Mouse (Mus musculus): ENCODE data around the gene Gm20532. TPM values are rescaled to one million over a fixed set of nuclear protein-coding genes. Genes with fewer than 3 reads are reported as not detected.

Gm20532 gene
- polyA plus RNA-seq, 1 experiment from 2014 or later, result not detected

GRCm38 (mm10) chr2:26594934-26595724, 8.7 kb downstream of the Gm20532 start:
- peak; percentile 11 for ATAC-seq (ENCODE audit: insufficient number of reproducible peaks, insufficient read depth, low FRiP score, low read depth)
- H3K4me1 ChIP-seq (ENCODE audit: control insufficient read depth in 2 of 2, insufficient read depth in 2 of 2, low read length in 2 of 2), result no peaks in the 10 kb centered on the region
- H3K4me2 ChIP-seq (ENCODE audit: low read length), result no peak overlapping the region
- no peaks in the 10 kb centered on the region for H3K9me3 ChIP-seq (ENCODE audit: control insufficient read depth, low read length)
- H3K4me3 ChIP-seq (ENCODE audit: control insufficient read depth in 1 of 2, insufficient read depth in 1 of 2, low read depth in 1 of 2, low read length in 2 of 2), result no peak overlapping the region
- peaks cover 44% of the 10 kb centered on the region for H3K36me3 ChIP-seq (ENCODE audit: control insufficient read depth, insufficient read depth, low read length)
- 60% methylated on average over 6 of the region's 6 CpGs for WGBS
- no peak overlapping the region for H3K27ac ChIP-seq (replicated peaks in 1 of 2; ENCODE audit: control insufficient read depth in 1 of 2, insufficient read depth in 1 of 2, low read depth in 2 of 2, low read length in 2 of 2)
- no peak overlapping the region for H3K9ac ChIP-seq (ENCODE audit: low read length)
- H3K27me3 ChIP-seq (ENCODE audit: control insufficient read depth, insufficient read depth, low read length), result no peaks in the 10 kb centered on the region

- Histone ChIP-seq H3K27me3 (ENCODE audit: control insufficient read depth, insufficient read depth, low read length) (no peaks in the 10 kb centered on the region), H3K4me1 (ENCODE audit: control insufficient read depth in 2 of 2, insufficient read depth in 2 of 2, low read length in 2 of 2) (no peaks in the 10 kb centered on the region), H3K36me3 (ENCODE audit: control insufficient read depth, insufficient read depth, low read length) (peaks cover 38% of the 10 kb centered on the region), H3K9me3 (ENCODE audit: control insufficient read depth, low read length) (no peaks in the 10 kb centered on the region), H3K4me3 (ENCODE audit: control insufficient read depth in 1 of 2, insufficient read depth in 1 of 2, low read depth in 1 of 2, low read length in 2 of 2) (no peak overlapping the region), H3K27ac (replicated peaks in 1 of 2; ENCODE audit: control insufficient read depth in 1 of 2, insufficient read depth in 1 of 2, low read depth in 2 of 2, low read length in 2 of 2) (0 out of 4 replicates have a peak overlapping the region, but pooled peaks of 1 of the 2 experiments have one; percentile 19), H3K9ac (ENCODE audit: low read length) (no peak overlapping the region), H3K4me2 (ENCODE audit: low read length) (no peak overlapping the region)
- ATAC-seq (ENCODE audit: insufficient number of reproducible peaks, insufficient read depth, low FRiP score, low read depth), result peak; percentile 22; the same call in 1 of the 2 replicates
- 70% methylated on average over 11 of the region's 11 CpGs for WGBS
Measured at GRCm38 (mm10) chr2:26595725-26596435, 9.4 kb downstream of the Gm20532 start.

GRCm38 (mm10) chr2:26596898-26597297, 10.5 kb downstream of the Gm20532 start:
- 80% methylated on average over 3 of the region's 3 CpGs for WGBS
- H3K9ac ChIP-seq (ENCODE audit: low read length), result no peak overlapping the region
- H3K9me3 ChIP-seq (ENCODE audit: control insufficient read depth, low read length), result no peaks in the 10 kb centered on the region
- ATAC-seq (ENCODE audit: insufficient number of reproducible peaks, insufficient read depth, low FRiP score, low read depth), result no peak
- H3K27me3 ChIP-seq (ENCODE audit: control insufficient read depth, insufficient read depth, low read length), result no peaks in the 10 kb centered on the region
- no peak overlapping the region for H3K4me2 ChIP-seq (ENCODE audit: low read length)
- no peak overlapping the region for H3K4me3 ChIP-seq (ENCODE audit: control insufficient read depth in 1 of 2, insufficient read depth in 1 of 2, low read depth in 1 of 2, low read length in 2 of 2)
- H3K4me1 ChIP-seq (ENCODE audit: control insufficient read depth in 2 of 2, insufficient read depth in 2 of 2, low read length in 2 of 2), result no peaks in the 10 kb centered on the region
- peaks cover 36% of the 10 kb centered on the region for H3K36me3 ChIP-seq (ENCODE audit: control insufficient read depth, insufficient read depth, low read length)
- no peak overlapping the region for H3K27ac ChIP-seq (replicated peaks in 1 of 2; ENCODE audit: control insufficient read depth in 1 of 2, insufficient read depth in 1 of 2, low read depth in 2 of 2, low read length in 2 of 2)

GRCm38 (mm10) chr2:26597810-26598209, 11.4 kb downstream of the Gm20532 start:
- ATAC-seq (ENCODE audit: insufficient number of reproducible peaks, insufficient read depth, low FRiP score, low read depth), result no peak
- H3K9ac ChIP-seq (ENCODE audit: low read length), result no peak overlapping the region
- peaks cover 0 to under 1% of the 10 kb centered on the region in 2 experiments; a peak in 2 of 4 replicates for H3K4me1 ChIP-seq (ENCODE audit: control insufficient read depth in 2 of 2, insufficient read depth in 2 of 2, low read length in 2 of 2)
- H3K36me3 ChIP-seq (ENCODE audit: control insufficient read depth, insufficient read depth, low read length), result peaks cover 28% of the 10 kb centered on the region
- no peak overlapping the region for H3K4me2 ChIP-seq (ENCODE audit: low read length)
- H3K27ac ChIP-seq (replicated peaks in 1 of 2; ENCODE audit: control insufficient read depth in 1 of 2, insufficient read depth in 1 of 2, low read depth in 2 of 2, low read length in 2 of 2), result no peak overlapping the region
- H3K4me3 ChIP-seq (ENCODE audit: control insufficient read depth in 1 of 2, insufficient read depth in 1 of 2, low read depth in 1 of 2, low read length in 2 of 2), result no peak overlapping the region
- no peaks in the 10 kb centered on the region for H3K9me3 ChIP-seq (ENCODE audit: control insufficient read depth, low read length)
- WGBS, result 81% methylated on average over 2 of the region's 2 CpGs
- no peaks in the 10 kb centered on the region for H3K27me3 ChIP-seq (ENCODE audit: control insufficient read depth, insufficient read depth, low read length)

- 58% methylated on average over 3 of the region's 3 CpGs for WGBS
Measured at GRCm38 (mm10) chr2:26598462-26598861, 12.0 kb downstream of the Gm20532 start.

GRCm38 (mm10) chr2:26599965-26600364, 13.5 kb downstream of the Gm20532 start:
- Histone ChIP-seq H3K27ac (replicated peaks in 1 of 2; ENCODE audit: control insufficient read depth in 1 of 2, insufficient read depth in 1 of 2, low read depth in 2 of 2, low read length in 2 of 2) (no peak overlapping the region), H3K9ac (ENCODE audit: low read length) (no peak overlapping the region), H3K27me3 (ENCODE audit: control insufficient read depth, insufficient read depth, low read length) (no peaks in the 10 kb centered on the region), H3K36me3 (ENCODE audit: control insufficient read depth, insufficient read depth, low read length) (peaks cover 8% of the 10 kb centered on the region), H3K4me2 (ENCODE audit: low read length) (no peak overlapping the region), H3K4me3 (ENCODE audit: control insufficient read depth in 1 of 2, insufficient read depth in 1 of 2, low read depth in 1 of 2, low read length in 2 of 2) (no peak overlapping the region), H3K4me1 (ENCODE audit: control insufficient read depth in 2 of 2, insufficient read depth in 2 of 2, low read length in 2 of 2) (peaks cover 3 to 12% of the 10 kb centered on the region in 2 experiments), H3K9me3 (ENCODE audit: control insufficient read depth, low read length) (no peaks in the 10 kb centered on the region)
- no peak for ATAC-seq (ENCODE audit: insufficient number of reproducible peaks, insufficient read depth, low FRiP score, low read depth)
- WGBS, result 92% methylated on average over 4 of the region's 4 CpGs

More at GRCm38 (mm10) chr2:26598462-26598861, 12.0 kb downstream of the Gm20532 start:
- no peak for ATAC-seq (ENCODE audit: insufficient number of reproducible peaks, insufficient read depth, low FRiP score, low read depth)
- peaks cover 0 to 7% of the 10 kb centered on the region in 2 experiments; a peak in 3 of 4 replicates for H3K4me1 ChIP-seq (ENCODE audit: control insufficient read depth in 2 of 2, insufficient read depth in 2 of 2, low read length in 2 of 2)
- no peak overlapping the region for H3K9ac ChIP-seq (ENCODE audit: low read length)
- H3K4me2 ChIP-seq (ENCODE audit: low read length), result no peak overlapping the region
- H3K27me3 ChIP-seq (ENCODE audit: control insufficient read depth, insufficient read depth, low read length), result no peaks in the 10 kb centered on the region
- H3K27ac ChIP-seq (replicated peaks in 1 of 2; ENCODE audit: control insufficient read depth in 1 of 2, insufficient read depth in 1 of 2, low read depth in 2 of 2, low read length in 2 of 2), result no peak overlapping the region
- no peak overlapping the region for H3K4me3 ChIP-seq (ENCODE audit: control insufficient read depth in 1 of 2, insufficient read depth in 1 of 2, low read depth in 1 of 2, low read length in 2 of 2)
- peaks cover 21% of the 10 kb centered on the region for H3K36me3 ChIP-seq (ENCODE audit: control insufficient read depth, insufficient read depth, low read length)
- no peaks in the 10 kb centered on the region for H3K9me3 ChIP-seq (ENCODE audit: control insufficient read depth, low read length)

GRCm38 (mm10) chr2:26600664-26601063, 14.2 kb downstream of the Gm20532 start:
- H3K4me2 ChIP-seq (ENCODE audit: low read length), result no peak overlapping the region
- no peak overlapping the region for H3K4me3 ChIP-seq (ENCODE audit: control insufficient read depth in 1 of 2, insufficient read depth in 1 of 2, low read depth in 1 of 2, low read length in 2 of 2)
- no peak overlapping the region for H3K9ac ChIP-seq (ENCODE audit: low read length)
- ATAC-seq (ENCODE audit: insufficient number of reproducible peaks, insufficient read depth, low FRiP score, low read depth), result no peak
- WGBS, result 96% methylated on average over 2 of the region's 2 CpGs
- peaks cover 6% of the 10 kb centered on the region for H3K36me3 ChIP-seq (ENCODE audit: control insufficient read depth, insufficient read depth, low read length)
- H3K27ac ChIP-seq (replicated peaks in 1 of 2; ENCODE audit: control insufficient read depth in 1 of 2, insufficient read depth in 1 of 2, low read depth in 2 of 2, low read length in 2 of 2), result no peak overlapping the region
- no peaks in the 10 kb centered on the region for H3K9me3 ChIP-seq (ENCODE audit: control insufficient read depth, low read length)
- H3K4me1 ChIP-seq (ENCODE audit: control insufficient read depth in 2 of 2, insufficient read depth in 2 of 2, low read length in 2 of 2), result peaks cover 3 to 12% of the 10 kb centered on the region in 2 experiments
- no peaks in the 10 kb centered on the region for H3K27me3 ChIP-seq (ENCODE audit: control insufficient read depth, insufficient read depth, low read length)

Data from heart, embryonic 14.5 days (tissue).